Mouse (Mus musculus) thymus, adult 2 months (tissue): Measurements from ENCODE around the gene Gm26620. TPM values are rescaled to one million over a fixed set of nuclear protein-coding genes. Genes with fewer than 3 reads are reported as not detected.

ENCODE experiments used
- DNase-seq: peaks from one replicate; pipeline ENCODE4 v3.0.0; 2021
- H3K27ac ChIP-seq: fragments of 200-500 bp; 2 replicates; pipeline ENCODE4 v1.5.1; 2012; ENCODE audit warnings: low read length, control low read depth; ENCODE audit not compliant: control insufficient read depth, insufficient read depth
- H3K27me3 ChIP-seq: fragments of 200-500 bp; 2 replicates; pipeline ENCODE4 v1.6.1; 2012; ENCODE audit warnings: mild to moderate bottlenecking, low read length, moderate library complexity, mixed read lengths; ENCODE audit not compliant: control insufficient read depth, insufficient read depth
- H3K36me3 ChIP-seq: fragments of 200-500 bp; 2 replicates; pipeline ENCODE4 v1.6.1; 2012; ENCODE audit warnings: mild to moderate bottlenecking, low read length, moderate library complexity; ENCODE audit not compliant: control insufficient read depth, insufficient read depth
- H3K4me1 ChIP-seq: fragments of 200-500 bp; replicated peaks from 2 replicates; pipeline ENCODE4 v1.6.1; 2012; ENCODE audit warnings: low read length; ENCODE audit not compliant: control insufficient read depth, insufficient read depth
- H3K4me3 ChIP-seq: fragments of 200-500 bp; 2 replicates; pipeline ENCODE4 v1.5.1; 2012; ENCODE audit warnings: mild to moderate bottlenecking, low read length, control low read depth, moderate library complexity; ENCODE audit not compliant: control insufficient read depth, insufficient read depth
- CTCF ChIP-seq: fragments of 200-500 bp; IDR thresholded peaks from 2 replicates; pipeline ENCODE4 v1.5.1; 2012; ENCODE audit warnings: mild to moderate bottlenecking, control low read depth, low read length, moderate library complexity, borderline replicate concordance; ENCODE audit not compliant: control insufficient read depth, poor library complexity, insufficient read depth; ENCODE audit errors: extremely low read depth
- POLR2A ChIP-seq: fragments of 200-500 bp; IDR thresholded peaks from 2 replicates; pipeline ENCODE4 v1.6.1; 2012; ENCODE audit warnings: mild to moderate bottlenecking, low read length, control low read depth, moderate library complexity; ENCODE audit not compliant: control insufficient read depth, poor library complexity, insufficient read depth; ENCODE audit errors: extremely low read depth
- WGBS: fragments of 180-500 bp; shearing (Covaris S2); methylation state at CpG from one replicate; pipeline ENCODE4 v1.1.7; 2018; 5-methylcytosine and 5-hydroxymethylcytosine counted together
- polyA plus RNA-seq: library from polyadenylated mRNA; depleted of rRNA; stranded (reverse); fragments of >200 nt; gene quantifications from 2 replicates; pipeline ENCODE4 v1.2.3, GENCODE M21; 2012; rRNA removed

The Gm26620 gene
- polyA plus RNA-seq, 1 experiment: 0.26 TPM

GRCm38 (mm10) chr1:170933386-170933920, 48.6 kb downstream of the Gm26620 start:
- no peak for DNase-seq
- H3K4me3 ChIP-seq: no peak overlapping the region
- no peaks in the 10 kb centered on the region; the same call in 1 of the 2 replicates for H3K4me1 ChIP-seq
- H3K36me3 ChIP-seq: no peaks in the 10 kb centered on the region
- WGBS: 88% methylated on average over 6 of the region's 6 CpGs
- H3K27me3 ChIP-seq: no peaks in the 10 kb centered on the region
- H3K27ac ChIP-seq: no peak overlapping the region
- TF ChIP-seq CTCF (no peak), POLR2A (no peak)

GRCm38 (mm10) chr1:170933940-170934339, 49.1 kb downstream of the Gm26620 start:
- Histone ChIP-seq H3K4me3 (no peak overlapping the region), H3K36me3 (no peaks in the 10 kb centered on the region), H3K27me3 (no peaks in the 10 kb centered on the region), H3K27ac (no peak overlapping the region), H3K4me1 (no peaks in the 10 kb centered on the region; the same call in 1 of the 2 replicates)
- WGBS: 55% methylated on average over 1 of the region's 1 CpGs
- no peak for TF ChIP-seq CTCF
- TF ChIP-seq POLR2A: no peak
- DNase-seq: no peak

DNA sequence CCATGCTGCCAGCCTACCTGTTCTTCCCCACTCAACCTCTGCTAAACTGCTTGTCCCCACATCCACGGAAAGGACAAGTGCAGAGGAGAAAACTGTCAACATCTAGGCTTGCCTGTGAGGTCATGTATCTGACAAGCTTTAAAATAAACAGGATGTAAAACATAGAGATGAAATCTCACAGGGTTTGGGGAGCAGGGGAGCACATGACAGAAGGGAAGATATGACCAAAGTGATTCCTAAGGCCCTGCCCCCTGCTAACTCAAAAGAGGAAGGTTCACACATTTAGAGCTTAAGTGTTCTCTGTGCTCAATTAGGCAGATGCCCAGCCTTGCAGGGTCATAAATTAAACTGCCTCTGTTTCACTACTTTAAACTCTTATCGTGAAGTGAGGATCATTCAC, 49.5 kb downstream of the Gm26620 start:
- Histone ChIP-seq H3K27ac (no peak overlapping the region), H3K4me1 (no peaks in the 10 kb centered on the region; the same call in 1 of the 2 replicates), H3K27me3 (no peaks in the 10 kb centered on the region), H3K4me3 (no peak overlapping the region), H3K36me3 (no peaks in the 10 kb centered on the region)
- 8% methylated on average over 2 of the region's 2 CpGs for WGBS
- TF ChIP-seq POLR2A (no peak), CTCF (no peak)
- no peak for DNase-seq

Other genes starting within 250 kb of the Gm26620 start
- gene Olfml2b, start 240.5 kb upstream of the Gm26620 start, polyA plus RNA-seq: 3.9 and 4.8 TPM in 2 replicates
- 5.4 and 7.0 TPM in 2 replicates for gene Atf6, start 17.3 kb upstream of the Gm26620 start, polyA plus RNA-seq
- gene Dusp12, start 475 bp downstream of the Gm26620 start, polyA plus RNA-seq: 17.7 and 19.3 TPM in 2 replicates
- gene Fcrlb, start 27.9 kb downstream of the Gm26620 start, polyA plus RNA-seq: 1.00 and 1.1 TPM in 2 replicates
- 9.9 and 11.0 TPM in 2 replicates for gene Fcrla, start 42.5 kb downstream of the Gm26620 start, polyA plus RNA-seq
- gene Fcgr2b, start 91.5 kb downstream of the Gm26620 start, polyA plus RNA-seq: 14.7 and 16.4 TPM in 2 replicates
- 1.0 and 1.5 TPM in 2 replicates for gene Fcgr4, start 133.9 kb downstream of the Gm26620 start, polyA plus RNA-seq
- 16.6 and 20.7 TPM in 2 replicates for gene Fcgr3, start 179.9 kb downstream of the Gm26620 start, polyA plus RNA-seq
- 2.7 and 2.8 TPM in 2 replicates for gene Cfap126, start 228.9 kb downstream of the Gm26620 start, polyA plus RNA-seq